Mouse (Mus musculus) urinary bladder, postnatal 25 days (tissue): ENCODE results near the gene Catsper3.

Experiments used
- DNase-seq: peaks from one replicate; pipeline ENCODE4 v3.0.0; 2022; ENCODE audit warnings: low spot score

The Catsper3 gene

DNA sequence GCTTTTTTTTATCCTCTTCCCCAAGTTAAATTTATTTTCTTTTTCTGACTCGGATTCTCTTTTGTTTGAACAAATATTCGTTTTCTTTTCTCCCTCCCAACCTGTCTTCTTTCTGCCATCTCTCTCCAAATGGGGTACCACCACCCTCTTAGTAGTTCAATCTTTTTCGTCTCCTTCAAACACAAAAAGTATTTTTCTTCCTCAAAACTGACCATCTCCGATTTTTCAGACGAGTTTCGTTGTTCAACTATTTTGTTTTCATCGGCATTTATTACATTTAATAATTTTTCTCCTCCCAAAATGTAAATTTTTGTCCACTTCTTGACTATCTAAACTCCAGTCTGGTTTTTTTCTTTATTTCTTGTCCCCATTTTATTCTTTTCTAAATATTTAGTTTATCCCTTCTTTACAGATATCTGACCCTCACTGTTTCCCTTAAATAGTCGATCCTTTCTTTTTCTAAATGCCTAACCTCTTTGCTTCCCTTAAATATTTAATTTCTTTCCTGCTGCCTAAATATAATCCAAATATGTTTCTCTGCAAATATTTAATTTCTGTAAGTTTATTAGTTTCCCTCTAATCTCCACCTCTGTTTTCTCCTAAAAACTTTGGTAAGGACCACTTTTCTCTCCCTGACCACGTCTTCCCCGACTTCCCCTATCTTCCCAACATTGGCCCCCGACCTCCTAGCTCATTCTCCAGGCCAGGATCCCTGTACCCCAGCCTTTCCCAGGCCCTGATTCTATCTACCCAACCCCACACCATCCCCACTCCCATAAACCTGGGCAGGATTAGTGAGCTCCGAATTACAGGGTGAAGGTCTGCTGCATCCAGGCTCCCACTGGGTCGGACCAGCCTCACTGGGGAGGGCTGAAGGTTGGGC is 42.7 kb downstream of the Catsper3 start:
- no peak for DNase-seq

DNA sequence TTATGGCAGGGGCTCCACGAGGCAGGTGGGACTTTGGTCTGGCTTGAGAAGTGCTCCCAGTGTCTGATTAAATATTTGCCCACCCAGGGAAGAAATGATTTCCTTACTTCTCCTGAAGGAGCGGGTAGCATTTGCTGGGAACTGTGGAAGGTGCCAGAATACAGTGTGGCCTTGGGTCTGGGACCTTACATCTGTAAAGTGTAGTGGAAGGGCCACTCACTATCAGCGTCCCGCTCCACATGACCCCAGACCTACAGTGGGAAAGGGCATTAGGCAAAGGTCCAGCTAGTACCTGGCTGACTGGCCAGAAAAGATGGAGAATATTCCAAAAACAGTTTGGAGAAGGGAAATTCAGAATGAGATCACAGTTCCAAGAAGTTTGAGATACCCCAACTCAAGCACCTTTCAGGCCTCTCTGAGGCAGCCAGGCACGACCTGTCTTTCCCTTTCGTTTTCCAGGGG is 43.3 kb downstream of the Catsper3 start:
- DNase-seq, result no peak

DNA sequence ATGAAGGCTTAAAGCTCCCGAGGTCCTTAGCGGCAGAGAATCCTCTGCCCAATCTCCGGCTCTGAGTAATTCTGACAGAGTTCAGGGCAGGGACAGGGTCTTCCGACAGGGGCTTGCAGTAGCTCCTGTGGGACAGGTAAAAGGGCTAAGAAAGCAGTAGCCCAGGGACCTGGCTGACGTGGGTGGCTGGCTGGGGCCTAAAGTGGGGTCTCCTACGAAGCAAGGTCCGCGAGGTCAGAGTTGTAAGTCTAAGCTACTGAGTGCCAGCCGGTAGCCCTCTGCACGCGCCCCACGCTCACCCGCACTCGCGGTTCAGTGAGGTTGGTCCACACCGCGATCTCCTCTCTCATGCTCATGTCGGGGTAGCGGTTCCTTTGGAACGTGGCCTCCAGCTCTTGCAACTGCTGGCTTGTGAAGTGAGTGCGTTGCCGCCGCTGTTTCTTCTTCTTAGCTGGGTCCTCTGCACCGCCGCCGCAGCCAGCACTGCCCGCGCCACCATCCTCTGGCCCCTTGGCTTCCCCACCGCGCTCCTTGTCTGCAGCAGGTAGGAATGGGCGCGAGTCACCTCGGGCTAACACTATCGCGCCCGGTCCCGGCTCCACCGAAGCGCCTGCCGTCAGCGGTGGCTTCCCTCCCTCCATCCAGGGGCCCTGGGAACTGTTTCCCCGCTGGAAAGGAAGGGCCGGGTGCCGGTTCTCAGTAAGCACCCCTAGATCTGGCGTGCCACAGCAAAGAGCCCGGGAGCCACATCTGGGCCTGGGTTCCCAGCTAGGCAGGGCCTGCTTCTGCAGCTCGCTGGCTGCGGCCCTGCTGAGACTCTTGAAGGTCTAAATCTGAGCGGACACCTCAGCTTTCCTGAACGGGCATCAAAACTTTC is 44.0 kb downstream of the Catsper3 start:
- peak; percentile 23 for DNase-seq

DNA sequence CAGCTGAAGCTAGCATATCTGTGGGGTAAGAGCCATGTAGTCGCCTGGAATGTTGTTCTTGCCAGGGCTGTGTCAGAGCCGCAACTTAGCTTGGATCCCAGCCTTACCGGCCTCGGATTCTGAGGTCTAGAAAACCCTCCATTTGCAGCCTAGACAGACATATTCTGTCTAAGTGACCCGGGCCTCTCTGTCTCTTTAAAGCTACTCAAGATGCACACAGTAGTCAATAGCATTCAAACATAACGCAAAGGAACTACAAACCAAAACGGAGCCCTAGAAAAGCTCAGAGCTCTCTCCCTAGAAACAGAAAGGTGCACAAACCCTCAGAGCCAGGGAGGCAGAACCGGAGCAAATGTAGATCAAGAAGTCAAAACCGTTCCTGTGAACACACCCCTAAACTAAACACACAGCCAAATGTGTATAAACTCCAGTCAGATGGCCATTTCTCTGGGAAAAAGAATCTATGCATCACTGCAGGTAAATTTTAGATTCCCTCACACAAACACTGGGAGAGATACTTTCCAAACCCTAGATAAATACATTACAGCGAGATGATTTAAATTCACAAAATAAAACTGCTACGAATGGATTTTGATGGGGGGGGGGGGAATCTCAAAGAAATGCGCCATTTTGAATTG is 44.8 kb downstream of the Catsper3 start:
- DNase-seq, result peak; percentile 23

DNA sequence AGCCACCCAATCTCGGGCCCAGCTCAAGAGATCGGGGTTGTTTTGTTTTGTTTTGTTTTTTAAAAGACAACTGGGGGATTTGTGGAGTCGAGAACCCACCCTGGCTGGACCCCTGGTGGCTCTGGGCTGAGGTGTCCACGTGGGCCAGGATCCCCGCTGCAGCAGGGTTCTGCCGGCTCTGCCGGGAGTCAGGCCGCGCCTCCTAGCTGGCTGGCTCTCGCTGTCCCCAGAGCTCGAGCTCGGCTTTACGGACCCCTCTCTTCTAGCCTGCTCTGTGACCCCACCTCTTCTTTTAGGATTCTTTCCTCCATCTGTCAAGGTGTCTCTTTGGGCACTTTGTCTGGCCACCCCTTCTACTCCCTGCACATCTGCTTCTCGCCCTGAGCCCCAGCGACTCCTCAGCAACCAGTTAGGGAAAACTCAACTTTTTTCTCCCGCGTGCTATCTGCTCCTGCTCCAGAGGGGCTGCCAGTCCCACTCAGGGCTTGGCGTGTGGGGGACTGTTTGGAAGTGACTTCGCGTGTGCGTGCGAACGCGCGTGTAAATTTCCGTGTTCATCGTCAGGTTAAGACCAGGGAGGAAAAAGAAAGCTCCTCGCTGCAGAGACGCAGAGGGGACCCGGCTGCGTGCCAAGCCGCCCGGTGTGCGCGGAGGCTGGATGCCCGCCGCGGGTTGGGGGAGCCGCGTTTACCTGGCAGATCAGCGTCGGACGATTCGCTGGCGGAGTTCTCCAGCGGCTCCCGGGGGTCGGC is 45.9 kb downstream of the Catsper3 start:
- peak; percentile 29 for DNase-seq

DNA sequence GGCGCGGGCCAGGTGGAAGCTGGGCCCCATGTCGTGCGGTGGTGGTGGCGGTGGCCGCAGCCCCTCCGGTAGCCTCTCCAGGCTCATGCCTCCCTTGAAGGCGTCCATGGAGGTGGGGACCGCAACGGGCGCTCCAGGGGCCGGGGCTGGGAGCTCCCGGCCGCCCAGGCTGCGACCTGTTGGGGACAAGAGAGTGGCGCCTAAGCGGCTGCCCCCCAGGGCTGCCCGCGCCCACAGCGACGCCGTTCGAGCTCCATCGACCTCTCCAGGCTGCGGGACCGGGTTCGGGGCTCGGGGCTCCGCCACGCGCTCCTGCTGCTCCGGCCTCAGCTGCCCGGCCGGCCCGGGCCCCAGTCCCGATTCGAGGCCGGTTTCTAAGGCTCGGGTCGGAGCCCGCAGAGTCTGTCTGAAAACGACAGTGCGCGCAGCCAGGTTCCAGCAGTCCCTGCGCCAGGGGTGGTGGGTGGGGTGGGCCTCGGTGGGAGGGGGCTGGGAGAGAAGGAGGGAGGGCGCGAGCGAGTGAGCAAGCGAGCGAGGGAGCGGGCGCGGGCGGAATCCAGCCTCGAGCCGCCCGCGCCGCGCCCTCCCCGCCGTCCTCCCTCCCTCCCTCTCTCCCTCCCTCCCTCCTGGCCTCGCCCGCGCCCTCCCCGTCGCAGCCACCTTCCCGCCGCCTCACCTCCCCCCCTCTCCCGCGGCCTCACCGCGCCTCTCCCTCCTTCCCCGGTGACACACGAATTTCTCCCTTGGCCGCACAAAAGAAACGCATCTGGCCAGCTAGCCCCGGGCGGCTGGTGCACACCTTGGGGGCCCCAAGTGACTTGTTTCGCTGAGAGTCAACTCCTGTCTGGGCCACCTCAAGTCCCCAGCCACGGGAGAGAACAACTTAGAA is 46.7 kb downstream of the Catsper3 start:
- peak; percentile 39 for DNase-seq

DNA sequence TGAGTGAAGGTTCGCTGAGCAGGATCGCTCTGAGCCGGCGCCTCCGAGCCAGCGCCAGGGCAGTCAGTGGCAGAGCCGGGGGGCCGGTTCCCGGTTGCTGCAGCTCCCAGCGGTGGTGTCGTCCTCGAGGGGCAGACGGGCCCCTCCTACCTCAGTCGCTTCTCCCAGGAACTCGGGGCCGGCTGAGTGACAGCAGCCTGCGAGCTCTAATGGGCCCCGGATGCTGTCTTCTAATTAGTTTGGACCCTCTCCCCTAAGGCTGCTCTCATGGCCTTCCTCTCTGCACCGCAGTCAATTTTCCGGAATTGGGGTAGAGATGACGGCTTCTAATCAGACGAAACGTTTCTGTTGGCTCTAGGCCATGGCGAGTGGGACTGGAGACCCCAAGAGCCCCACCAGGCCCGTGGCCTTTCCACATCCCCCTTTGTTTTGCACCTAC is 47.4 kb downstream of the Catsper3 start:
- DNase-seq, result no peak

DNA sequence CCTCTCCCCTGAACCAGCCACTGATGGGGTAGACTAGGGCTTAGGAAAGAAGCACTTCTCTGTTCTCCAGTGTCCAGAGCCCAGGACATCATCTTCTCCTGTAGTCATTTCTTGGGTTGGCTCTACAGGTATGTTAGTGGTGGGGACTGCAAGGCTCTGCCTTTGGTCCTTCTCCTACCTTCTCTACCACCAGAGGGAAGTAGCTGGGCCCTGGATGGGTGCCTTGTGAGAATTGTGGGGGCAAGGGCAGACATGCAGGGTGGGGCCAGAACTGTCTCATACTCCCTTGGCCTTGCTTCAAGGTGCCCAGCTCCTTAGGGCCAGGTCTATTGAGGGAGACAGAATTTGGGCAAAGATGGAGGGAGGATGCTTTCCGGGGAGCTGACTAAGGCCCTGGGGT is 48.2 kb downstream of the Catsper3 start:
- no peak for DNase-seq

DNA sequence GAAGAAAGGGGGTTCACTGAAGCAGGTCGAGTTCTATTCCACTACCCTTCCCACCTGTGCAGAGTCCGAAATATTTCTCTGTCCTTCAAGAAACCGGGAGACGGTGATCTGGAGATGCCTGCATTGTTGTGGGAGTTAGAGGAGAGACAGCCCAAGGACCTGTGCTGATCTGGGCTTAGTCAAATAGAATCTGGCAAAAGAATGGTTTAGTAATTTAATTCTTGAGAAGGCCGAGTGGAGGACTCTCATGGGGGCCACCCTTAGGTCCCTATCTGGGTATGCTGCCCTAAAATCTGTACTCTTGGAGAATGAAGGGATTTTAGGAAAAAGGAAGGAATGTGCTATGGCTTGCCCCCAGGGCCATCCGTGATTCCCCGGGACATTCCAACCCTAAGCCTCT is 49.6 kb downstream of the Catsper3 start:
- no peak for DNase-seq

DNA sequence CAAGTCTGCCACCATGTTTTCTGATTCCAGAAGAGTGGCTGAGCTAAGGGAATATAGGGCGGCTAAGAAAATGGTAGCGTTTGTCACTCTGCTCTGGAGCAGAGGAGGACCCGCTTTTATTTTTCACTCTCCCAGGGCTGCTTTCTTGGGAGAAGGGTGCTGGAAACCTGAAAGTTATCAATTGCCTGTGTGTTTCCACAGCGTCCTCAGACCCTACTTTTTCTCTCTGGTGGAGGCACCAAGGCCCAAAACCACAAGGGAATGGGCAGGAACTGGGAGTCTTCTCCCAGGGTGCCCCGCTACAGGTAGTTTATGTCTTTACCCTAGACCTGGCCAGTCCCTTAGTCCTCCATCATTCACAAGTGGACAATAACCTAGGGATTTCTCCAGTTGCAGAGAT is 50.3 kb downstream of the Catsper3 start:
- DNase-seq, result no peak

DNA sequence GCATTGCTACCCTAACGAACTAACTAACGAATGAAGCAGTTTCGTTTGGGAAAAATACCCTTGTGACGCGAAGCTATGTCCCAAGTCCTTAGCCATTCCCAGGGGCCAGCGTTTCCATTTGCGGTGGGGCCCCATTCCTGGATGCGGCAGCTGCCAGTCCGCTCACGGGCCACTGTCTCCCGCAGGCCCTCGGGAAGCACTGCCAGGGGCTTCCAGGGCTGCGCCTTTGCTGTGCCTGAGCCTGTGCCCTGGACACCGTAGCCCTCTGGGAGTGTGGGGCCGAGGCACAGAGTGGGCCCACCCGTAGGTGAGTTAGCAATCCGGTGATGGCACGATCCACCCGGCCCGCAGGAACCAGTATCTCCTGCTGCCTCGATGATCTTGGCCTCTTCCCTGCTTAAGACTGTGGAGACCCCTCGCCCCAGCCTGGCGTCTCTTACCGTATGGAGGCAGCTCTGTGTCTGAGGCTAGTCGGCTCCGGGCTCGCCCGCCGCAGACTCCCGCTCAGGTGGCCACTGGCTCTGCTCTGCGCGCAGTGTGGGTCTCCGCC is 51.3 kb downstream of the Catsper3 start:
- DNase-seq, result no peak

DNA sequence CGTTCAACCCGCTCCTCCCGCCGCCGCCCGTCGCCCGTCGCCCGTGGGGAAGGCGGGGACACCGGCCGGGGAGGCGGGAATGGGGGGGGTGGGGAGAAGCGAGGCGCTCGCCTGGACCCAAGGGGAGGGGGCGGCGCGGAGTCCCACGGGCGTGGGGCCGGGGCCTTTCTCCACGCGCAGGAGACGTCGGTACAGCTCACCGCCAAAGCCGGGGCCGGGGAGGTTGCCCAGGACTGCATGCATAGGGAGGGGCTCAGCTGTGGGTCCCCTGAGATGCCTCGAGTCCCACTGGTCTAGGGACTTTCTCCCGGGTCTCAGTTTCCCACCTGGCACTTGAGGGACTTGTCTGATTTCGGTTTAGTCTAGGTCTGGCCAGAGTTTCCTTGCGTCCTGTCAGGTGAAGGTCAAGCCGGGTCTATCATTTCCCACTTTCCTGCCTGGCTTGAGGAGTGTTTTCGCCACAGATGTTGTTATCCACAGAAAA is 51.8 kb downstream of the Catsper3 start, which contains the start of gene Pitx1:
Gene Pitx1 (minus strand): TSS at position 51 of the 484 bp plus-strand sequence.
- DNase-seq, result no peak

DNA sequence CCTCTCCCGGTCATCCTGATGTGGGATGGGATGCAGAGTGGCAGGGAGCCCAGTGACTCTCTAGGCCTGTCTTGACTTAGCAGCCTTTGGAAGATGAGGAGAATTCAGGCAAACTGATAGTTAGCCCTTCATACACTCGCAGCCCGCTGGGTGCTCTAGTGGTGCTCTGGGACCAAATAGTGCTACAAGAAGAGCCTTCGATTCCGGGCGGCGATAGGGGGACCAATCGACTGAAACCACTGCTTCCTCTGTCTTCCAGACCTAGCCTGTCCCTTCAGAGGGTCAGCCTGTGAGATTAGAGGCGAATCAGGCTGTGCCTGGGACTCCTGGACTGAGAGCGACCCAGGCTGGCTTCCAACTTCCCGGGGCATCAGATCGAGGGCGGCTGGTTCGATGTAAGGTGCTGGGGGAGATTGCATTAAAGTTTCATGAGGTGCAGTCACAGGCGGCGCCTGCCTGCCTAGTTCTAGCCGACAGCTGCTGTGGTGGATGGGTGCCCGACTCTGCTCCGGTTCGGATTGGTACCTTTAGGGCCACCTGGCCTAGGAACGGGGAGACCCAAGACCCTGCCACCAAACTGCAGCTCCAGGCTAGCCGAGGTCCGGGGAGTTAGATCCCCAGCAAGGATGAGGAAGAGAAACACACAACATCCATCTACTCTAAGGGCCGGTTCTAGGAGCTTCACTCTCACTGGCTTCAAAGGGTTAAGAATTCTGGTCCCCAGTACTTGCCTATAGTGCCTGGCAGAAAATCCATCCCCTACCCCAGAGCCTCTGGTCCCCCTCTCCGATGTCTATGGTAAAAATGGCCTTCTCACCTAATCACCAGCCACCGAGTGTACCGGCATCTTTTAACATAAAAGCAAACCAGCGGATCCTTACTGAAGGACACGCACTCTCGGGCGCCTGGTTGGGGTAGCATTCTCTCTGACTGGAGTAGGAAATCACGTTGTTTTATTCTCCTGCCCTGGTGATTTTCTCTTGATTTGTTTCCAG is 52.7 kb downstream of the Catsper3 start:
- no peak for DNase-seq

DNA sequence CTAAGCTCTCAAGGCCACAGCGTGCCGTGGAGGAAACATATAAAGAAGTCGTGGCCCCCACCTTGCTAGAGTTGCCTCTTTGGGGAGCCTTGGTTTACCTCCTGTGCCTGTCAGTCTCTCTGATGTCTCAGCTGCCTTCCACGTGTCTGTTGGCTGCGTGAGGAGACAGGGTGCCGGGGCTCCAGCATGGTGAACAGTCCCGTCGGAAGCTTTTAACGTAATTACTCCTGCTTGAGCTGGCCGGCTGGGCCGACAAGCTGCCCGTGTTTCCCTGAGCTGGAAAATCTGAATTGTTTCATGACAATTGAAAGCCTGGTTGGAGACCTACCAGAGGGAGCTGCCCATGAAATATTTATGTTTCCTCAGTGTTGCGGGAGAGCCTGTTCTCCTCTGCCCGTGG is 55.9 kb downstream of the Catsper3 start:
- DNase-seq, result no peak

DNA sequence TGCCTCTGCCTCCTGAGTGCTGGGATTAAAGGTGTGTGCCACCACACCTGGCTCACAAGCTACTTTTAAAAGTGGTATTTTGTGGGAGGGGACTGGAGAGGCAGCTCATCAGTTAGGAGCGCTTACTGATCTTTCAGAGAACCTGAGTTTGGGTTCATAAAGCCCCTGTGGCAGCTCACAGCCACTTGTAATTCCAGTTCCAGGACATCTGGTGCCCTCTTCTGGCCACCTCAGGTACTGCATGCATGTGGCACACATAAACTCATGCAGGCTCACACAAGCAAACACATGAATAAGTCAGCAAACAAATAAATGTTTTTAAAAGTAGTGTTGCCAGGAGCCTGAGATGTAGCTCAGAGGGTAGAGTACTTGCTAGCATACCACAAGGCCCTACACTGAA is 59.3 kb downstream of the Catsper3 start:
- DNase-seq, result no peak

DNA sequence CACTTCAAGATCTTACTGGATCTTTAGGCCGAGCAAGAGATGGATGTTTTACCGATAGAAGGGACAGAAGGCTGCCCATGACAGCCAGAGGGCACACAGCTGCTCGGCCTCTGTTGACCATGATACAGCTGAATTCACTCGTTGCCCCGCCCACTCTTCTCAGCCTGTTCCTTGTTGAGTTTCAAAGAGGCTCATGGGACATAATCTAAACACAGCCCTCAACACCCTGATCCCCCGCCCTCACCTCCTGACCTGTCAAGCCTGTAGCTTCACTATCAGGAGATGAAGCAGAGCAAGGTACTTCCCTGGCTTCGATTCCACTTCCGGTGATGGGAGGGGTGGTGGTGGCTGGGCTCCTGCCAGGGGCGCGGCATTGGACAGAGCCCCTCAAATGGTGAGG is 63.4 kb downstream of the Catsper3 start:
- DNase-seq, result no peak

DNA sequence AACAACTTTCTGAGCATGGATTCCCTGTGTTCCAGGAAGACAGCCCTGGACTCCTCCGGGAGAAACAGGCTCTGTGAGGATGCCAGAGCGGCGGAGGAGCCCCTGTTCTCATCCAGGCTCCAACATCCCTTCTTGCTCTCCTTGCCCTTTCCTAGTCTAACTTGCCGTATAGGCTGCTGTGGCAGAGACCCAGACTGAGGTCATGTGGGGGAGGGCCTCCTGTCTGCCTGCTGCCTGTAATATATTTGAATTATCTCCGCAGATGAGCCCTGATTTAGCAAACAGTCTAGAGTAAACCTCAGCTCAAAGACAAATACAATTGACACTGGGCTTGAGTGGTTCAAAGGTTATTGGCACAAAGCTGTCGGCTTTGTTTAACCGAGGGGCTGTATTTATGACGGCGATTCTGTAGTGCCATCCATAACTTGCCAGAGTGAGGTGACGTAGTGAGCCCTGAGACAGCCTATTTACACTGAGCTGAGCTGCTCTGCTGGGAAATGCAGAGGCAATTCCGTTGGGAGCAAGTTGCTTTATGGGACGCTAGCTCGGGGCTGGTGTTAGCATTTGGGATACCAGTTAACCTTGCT is 64.3 kb downstream of the Catsper3 start:
- no peak for DNase-seq

DNA sequence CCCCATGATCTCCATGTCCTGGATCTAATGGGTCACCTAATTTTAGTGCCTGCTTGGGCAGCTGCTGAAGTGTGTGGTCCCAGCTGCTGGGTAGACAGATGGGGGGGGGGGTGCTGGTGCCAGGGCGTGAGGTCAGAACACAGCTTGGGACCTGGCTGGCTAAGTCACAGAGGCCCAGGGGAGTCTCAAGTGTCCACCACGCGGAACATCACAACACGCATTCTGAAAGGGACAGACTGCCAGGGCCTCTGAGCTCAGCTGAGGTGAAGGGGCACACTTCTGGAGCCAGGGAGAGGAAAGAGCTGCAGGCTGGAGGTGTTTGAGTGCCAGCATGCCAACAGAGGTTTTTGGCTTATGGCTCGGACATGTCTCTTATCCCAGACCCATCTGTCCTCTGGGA is 66.4 kb downstream of the Catsper3 start:
- no peak for DNase-seq
